Mouse (Mus musculus): ENCODE data around the gene Fam53b.

DNA sequence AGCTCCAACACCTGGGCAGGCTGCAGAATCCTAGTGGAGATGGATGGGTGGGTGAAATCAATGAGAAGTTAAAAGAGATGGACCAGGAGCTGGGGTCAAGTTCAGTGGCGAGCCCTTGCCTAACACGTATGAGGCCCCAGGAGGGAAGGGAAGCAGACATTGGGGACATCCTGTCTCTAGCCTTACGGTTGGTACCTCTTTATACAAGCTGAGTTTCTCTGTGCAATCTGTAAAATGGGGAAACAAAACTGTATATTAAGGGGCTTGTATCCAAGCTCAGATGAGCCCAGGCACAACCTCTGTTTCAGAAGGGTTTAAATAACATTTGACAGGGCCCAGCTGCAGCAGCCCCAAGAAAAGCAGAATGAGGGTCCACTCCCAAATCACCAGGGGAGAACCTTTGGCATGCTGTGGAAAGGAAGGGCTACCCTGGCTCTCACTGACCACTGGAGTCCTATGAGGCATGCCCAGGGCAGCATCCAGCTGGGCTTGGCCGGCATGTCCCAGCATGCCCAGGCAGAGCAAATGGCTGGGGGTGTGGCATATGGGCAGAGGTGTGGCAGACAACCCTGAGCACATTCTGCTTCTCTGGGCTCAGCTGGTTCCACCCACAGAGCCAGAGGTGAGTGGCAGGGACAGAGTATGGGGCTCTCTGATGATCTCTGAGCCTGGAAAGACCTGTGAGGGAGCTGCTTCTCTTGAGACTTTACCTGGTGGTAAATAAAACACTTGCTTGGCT lies 84.4 kb downstream of the Fam53b start:
- TF ChIP-seq EP300 (IDR thresholded peaks at IDR 0.05; ENCODE audit: low read depth) (no peak), CTCF (IDR thresholded peaks at IDR 0.05; ENCODE audit: low read depth) (no peak)
